Mouse (Mus musculus): ENCODE results near the gene Tpcn2.

The Tpcn2 gene

GRCm38 (mm10) chr7:145143502-145144070 lies 140.2 kb downstream of the Tpcn2 start:
- no peak for DNase-seq

GRCm38 (mm10) chr7:145140656-145141055 lies 143.2 kb downstream of the Tpcn2 start:
- DNase-seq, result no peak

GRCm38 (mm10) chr7:145139576-145139975 lies 144.2 kb downstream of the Tpcn2 start:
- no peak for DNase-seq

- no peak for DNase-seq
These were observed 144.7 kb downstream of the Tpcn2 start for GRCm38 (mm10) chr7:145139100-145139499.

- no peak for DNase-seq
These were observed 145.9 kb downstream of the Tpcn2 start for GRCm38 (mm10) chr7:145137871-145138270.

- no peak for DNase-seq
These were observed 147.0 kb downstream of the Tpcn2 start for GRCm38 (mm10) chr7:145136831-145137230.
